Mouse (Mus musculus) granulocyte monocyte progenitor cell, adult 5-6 weeks (primary cell): ENCODE data around the gene Alox8. TPM values are rescaled to one million over a fixed set of nuclear protein-coding genes. Genes with fewer than 3 reads are reported as not detected.

Experiments
- ATAC-seq: replicated peaks from 2 replicates; pipeline ENCODE4 v1.8.0; 2016; ENCODE audit warnings: mild to moderate bottlenecking, moderate TSS enrichment, inconsistent platforms; ENCODE audit not compliant: poor library complexity, severe bottlenecking
- total RNA-seq, 2 experiments: library from RNA; stranded (forward) in 1 of 2; stranded (reverse) in 1 of 2; fragments of 200-712, 200-1000 nt in 1 of 2; fragments of >200 nt in 1 of 2; fragmentation: Nextera tagmentation in 1 of 2; gene quantifications; 2 replicates each; pipeline ENCODE4 v1.2.3; 2014 to 2017

Gene Alox8
- total RNA-seq, 2 experiments from 2014 or later, result not detected

DNA sequence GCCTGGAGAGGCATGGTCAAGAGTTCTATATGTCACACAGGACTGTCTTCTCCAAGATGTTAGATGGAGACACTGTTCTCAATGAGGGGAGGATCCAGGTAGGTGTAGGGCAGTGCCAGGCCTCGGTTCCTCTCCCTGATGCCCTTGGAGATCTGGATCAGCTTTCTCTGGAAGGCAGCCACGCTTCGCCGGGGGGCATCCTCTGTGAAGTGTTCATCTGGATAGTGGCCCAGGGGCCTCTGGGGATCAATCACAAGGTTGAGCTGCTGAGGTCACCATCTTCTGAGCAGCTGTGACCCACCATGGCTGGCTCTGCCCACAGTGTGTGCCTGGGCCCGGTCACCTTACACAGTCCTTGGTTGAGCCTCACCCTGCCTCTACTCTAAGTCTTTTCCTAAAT, 12.6 kb downstream of the Alox8 start:
- no peak for ATAC-seq

DNA sequence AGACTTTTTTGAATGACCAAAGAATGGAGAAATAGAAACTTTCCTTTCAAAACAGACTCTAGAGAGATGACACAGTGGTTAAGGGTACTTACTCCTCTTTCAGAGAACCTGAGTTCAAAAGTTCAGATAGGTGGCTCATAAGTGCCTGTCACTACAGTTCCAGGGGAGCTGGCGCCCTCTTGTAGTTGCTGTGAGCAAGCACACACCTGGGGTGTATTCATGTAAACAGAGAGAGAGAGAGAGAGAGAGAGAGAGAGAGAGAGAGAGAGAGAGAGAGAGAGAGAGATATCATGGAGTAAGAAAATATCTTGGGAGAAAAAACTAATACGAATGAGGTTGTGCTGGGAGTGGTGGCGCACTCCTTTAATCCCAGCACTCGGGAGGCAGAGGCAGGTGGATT, 17.5 kb downstream of the Alox8 start:
- no peak for ATAC-seq

GRCm38 (mm10) chr11:69179512-69179911, 18.1 kb downstream of the Alox8 start:
- ATAC-seq, result no peak

DNA sequence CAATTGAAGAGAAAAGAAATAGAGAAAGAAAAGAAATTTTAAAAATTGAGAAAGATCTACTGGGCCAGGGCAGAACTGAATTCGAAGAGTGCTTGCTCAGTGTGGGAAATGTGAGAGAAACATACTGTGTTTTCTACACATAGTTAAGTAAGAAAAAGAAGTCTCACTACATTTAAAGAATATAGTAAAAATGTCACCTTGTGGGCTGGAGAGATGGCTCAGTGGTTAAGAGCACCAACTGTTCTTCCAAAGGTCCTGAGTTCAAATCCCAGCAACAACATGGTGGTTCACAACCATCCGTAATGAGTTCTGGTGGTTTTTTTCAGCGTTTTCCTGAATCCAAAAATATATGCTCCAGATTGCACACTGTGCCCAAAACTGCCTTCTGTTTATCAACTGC, 19.1 kb downstream of the Alox8 start:
- ATAC-seq, result no peak

DNA sequence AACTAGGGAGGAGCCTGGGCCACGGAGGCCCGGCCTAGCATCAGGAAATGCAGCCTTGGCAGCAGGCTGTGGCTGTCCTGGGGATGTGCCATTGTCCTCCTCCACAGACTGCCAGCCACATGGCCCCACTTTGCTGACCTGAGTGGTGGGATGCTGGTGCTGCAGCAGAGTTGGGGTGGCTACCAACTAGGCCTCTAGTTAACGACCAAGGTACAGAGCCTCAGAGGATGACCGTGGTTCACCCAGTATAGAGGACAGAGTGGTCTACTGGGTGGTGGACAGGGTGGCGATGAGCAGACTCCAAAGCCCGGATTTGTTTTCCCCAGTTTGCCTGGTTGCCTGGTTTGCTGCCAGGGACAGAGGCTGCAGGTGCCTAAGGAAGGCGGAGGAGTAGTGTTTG, 22.9 kb downstream of the Alox8 start:
- ATAC-seq, result no peak

GRCm38 (mm10) chr11:69172606-69173005, 25.0 kb downstream of the Alox8 start:
- ATAC-seq, result no peak

GRCm38 (mm10) chr11:69171626-69172025, 26.0 kb downstream of the Alox8 start:
- ATAC-seq, result peak; percentile 62

- ATAC-seq, result no peak
Observed at GRCm38 (mm10) chr11:69169313-69169712, 28.3 kb downstream of the Alox8 start.

- no peak for ATAC-seq
Observed at GRCm38 (mm10) chr11:69156800-69157199, 40.8 kb downstream of the Alox8 start, which contains the start of gene Alox12b. Alox12b (plus strand) TSS chr11:69156989.

DNA sequence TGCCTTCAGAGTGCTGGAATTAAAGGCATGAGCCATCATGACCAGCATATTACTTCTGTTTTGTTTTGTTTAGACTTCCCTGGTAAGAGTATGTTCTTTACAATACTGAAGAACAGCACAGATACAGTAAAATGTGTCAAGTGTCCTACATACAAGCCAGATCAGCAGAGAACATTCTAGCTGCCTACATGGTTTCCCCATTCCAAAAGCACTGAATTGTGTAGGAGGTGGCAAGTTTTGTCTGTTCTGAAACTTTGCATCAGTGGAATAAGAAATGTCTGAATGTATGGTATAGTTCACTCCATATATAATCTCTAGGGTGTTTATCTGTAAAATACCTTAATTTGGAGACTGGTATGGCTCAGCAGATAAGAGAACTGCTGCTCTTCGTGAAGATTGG, 42.3 kb downstream of the Alox8 start:
- ATAC-seq, result no peak

DNA sequence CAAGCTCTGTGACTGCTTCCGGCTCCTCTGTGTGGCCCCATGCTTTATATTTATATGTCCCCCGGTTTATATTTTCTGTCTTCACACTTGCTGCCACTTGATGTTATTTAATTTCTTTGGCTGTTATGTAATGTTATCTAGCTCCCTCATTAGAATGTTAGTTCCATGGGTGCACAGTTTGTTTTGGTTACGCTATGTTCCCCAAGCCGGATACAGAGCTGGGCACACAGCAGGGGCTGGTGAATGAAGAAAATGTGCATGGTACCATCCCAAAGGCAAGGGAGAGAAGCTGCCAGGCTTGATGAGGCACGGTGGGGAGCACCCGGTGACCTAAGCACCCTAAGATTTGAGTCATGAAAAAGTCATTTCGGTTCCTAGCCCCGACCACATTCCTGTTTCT, 43.8 kb downstream of the Alox8 start:
- no peak for ATAC-seq

- ATAC-seq, result no peak
Observed at GRCm38 (mm10) chr11:69151004-69151403, 46.6 kb downstream of the Alox8 start.

- peak; percentile 40 for ATAC-seq
Observed at GRCm38 (mm10) chr11:69150444-69150843, 47.2 kb downstream of the Alox8 start.

GRCm38 (mm10) chr11:69149728-69150127, 47.9 kb downstream of the Alox8 start:
- ATAC-seq, result no peak

DNA sequence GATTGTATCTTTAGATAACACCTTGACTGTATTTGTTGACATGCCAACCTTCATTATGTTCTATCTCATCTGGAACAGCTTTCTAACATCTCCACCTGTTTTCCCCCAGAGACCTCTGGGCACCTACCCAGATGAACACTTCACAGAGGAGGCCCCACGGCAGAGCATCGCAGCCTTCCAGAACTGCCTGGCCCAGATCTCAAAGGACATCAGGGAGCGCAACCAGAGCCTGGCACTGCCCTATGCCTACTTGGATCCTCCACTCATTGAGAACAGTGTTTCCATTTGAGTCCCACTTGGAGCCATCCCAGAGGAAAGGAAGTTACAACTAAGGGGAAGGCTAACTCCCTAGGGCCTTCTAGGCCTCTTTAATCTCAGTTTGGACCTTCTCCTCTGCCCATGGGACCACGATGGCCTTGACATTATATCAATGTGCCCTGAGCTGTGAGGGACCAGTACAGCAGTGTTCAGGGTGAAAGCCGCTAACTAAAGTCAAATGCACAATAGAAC, 49.1 kb downstream of the Alox8 start:
- no peak for ATAC-seq

GRCm38 (mm10) chr11:69147546-69147945, 50.1 kb downstream of the Alox8 start:
- ATAC-seq, result no peak

DNA sequence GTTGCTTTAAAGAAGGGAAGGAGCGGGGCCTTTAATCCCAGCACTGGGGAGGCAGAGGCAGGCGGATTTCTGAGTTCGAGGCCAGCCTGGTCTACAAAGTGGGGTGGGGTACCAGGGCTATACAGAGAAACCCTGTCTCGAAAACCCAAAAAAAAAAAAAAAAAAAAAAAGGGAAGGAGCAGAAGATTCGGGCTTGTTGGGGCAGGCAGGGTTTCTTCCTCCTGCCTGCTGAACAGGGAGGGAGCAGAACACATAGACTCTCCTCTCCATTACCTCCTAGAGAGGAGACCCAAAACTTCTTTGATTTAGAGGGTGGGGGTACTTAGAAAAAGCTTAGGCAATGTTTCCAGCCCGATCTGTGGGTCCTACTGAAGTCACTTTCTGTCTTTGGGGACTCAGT, 62.3 kb downstream of the Alox8 start:
- no peak for ATAC-seq

DNA sequence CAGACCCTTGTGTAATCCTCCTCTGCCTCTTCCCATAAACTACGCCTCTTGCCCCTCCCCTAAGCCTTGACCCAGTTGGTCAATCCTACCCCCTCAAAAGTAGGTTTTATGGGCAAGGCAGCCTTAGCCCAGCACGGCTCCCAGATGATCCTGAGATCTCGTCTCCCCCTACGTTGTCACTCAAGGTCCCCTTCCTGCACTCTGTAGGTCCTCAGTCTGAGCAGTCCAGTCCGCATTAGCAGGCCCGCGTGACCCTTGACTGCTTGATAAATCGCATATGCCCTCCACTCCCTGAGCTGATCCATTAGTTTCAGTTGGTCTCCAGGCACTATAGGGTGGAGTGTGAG, 63.0 kb downstream of the Alox8 start:
- ATAC-seq, result no peak

Other genes starting within 250 kb of the Alox8 start
- gene Arhgef15, start 240.4 kb downstream of the Alox8 start, total RNA-seq (2014; fragmentation: Nextera tagmentation), result 0.30 TPM in 1 of 2 replicates, not detected in the other
- gene Arhgef15, start 240.4 kb downstream of the Alox8 start, total RNA-seq (2017), result 0.04 and 0.05 TPM in 2 replicates
- 3.5 and 5.6 TPM in 2 replicates for gene Slc25a35, start 229.7 kb downstream of the Alox8 start, total RNA-seq (2014; fragmentation: Nextera tagmentation)
- 0.47 and 1.1 TPM in 2 replicates for gene Slc25a35, start 229.7 kb downstream of the Alox8 start, total RNA-seq (2017)
- gene Rangrf, start 222.7 kb downstream of the Alox8 start, total RNA-seq (2014; fragmentation: Nextera tagmentation), result 87.2 and 120 TPM in 2 replicates
- gene Rangrf, start 222.7 kb downstream of the Alox8 start, total RNA-seq (2017), result 47.6 and 56.5 TPM in 2 replicates
- 47.3 and 48.4 TPM in 2 replicates for gene Pfas, start 189.4 kb downstream of the Alox8 start, total RNA-seq (2014; fragmentation: Nextera tagmentation)
- 45.5 and 56.2 TPM in 2 replicates for gene Pfas, start 189.4 kb downstream of the Alox8 start, total RNA-seq (2017)
- 50.3 and 66.2 TPM in 2 replicates for gene Ctc1, start 181.9 kb downstream of the Alox8 start, total RNA-seq (2014; fragmentation: Nextera tagmentation)
- gene Ctc1, start 181.9 kb downstream of the Alox8 start, total RNA-seq (2017), result 17.1 and 22.4 TPM in 2 replicates
- 80.2 and 105 TPM in 2 replicates for gene Aurkb, start 152.2 kb downstream of the Alox8 start, total RNA-seq (2014; fragmentation: Nextera tagmentation)
- gene Aurkb, start 152.2 kb downstream of the Alox8 start, total RNA-seq (2017), result 102 and 122 TPM in 2 replicates
- gene Borcs6, start 138.1 kb downstream of the Alox8 start, total RNA-seq (2014; fragmentation: Nextera tagmentation), result 2.0 and 11.4 TPM in 2 replicates
- gene Borcs6, start 138.1 kb downstream of the Alox8 start, total RNA-seq (2017), result 9.4 TPM in 2 replicates
- gene Tmem107, start 127.0 kb downstream of the Alox8 start, total RNA-seq (2014; fragmentation: Nextera tagmentation), result 15.1 and 48.9 TPM in 2 replicates
- gene Tmem107, start 127.0 kb downstream of the Alox8 start, total RNA-seq (2017), result 10.4 and 24.9 TPM in 2 replicates
- gene Vamp2, start 109.4 kb downstream of the Alox8 start, total RNA-seq (2014; fragmentation: Nextera tagmentation), result 59.2 and 63.1 TPM in 2 replicates
- gene Vamp2, start 109.4 kb downstream of the Alox8 start, total RNA-seq (2017), result 7.2 and 8.6 TPM in 2 replicates
- gene Per1, start 102.6 kb downstream of the Alox8 start, total RNA-seq (2014; fragmentation: Nextera tagmentation), result 10.3 and 11.7 TPM in 2 replicates
- 9.4 and 9.8 TPM in 2 replicates for gene Per1, start 102.6 kb downstream of the Alox8 start, total RNA-seq (2017)
- not detected in 2 replicates for gene Hes7, start 77.4 kb downstream of the Alox8 start, total RNA-seq (2014; fragmentation: Nextera tagmentation)
- gene Hes7, start 77.4 kb downstream of the Alox8 start, total RNA-seq (2017), result not detected in 2 replicates
- 0.17 TPM in 1 of 2 replicates, not detected in the other for gene 9130213A22Rik, start 75.3 kb downstream of the Alox8 start, total RNA-seq (2014; fragmentation: Nextera tagmentation)
- gene 9130213A22Rik, start 75.3 kb downstream of the Alox8 start, total RNA-seq (2017), result not detected in 2 replicates
- not detected in 2 replicates for gene Aloxe3, start 71.9 kb downstream of the Alox8 start, total RNA-seq (2014; fragmentation: Nextera tagmentation)
- not detected in 2 replicates for gene Aloxe3, start 71.9 kb downstream of the Alox8 start, total RNA-seq (2017)
- not detected in 2 replicates for gene Alox12b, start 40.9 kb downstream of the Alox8 start, total RNA-seq (2014; fragmentation: Nextera tagmentation)
- not detected in 2 replicates for gene Alox12b, start 40.9 kb downstream of the Alox8 start, total RNA-seq (2017)
- not detected in 2 replicates for gene Gucy2e, start 39.2 kb upstream of the Alox8 start, total RNA-seq (2014; fragmentation: Nextera tagmentation)
- gene Gucy2e, start 39.2 kb upstream of the Alox8 start, total RNA-seq (2017), result not detected in 2 replicates
- 30.7 and 36.3 TPM in 2 replicates for gene Cntrob, start 125.9 kb upstream of the Alox8 start, total RNA-seq (2014; fragmentation: Nextera tagmentation)
- 21.3 and 24.2 TPM in 2 replicates for gene Cntrob, start 125.9 kb upstream of the Alox8 start, total RNA-seq (2017)
- gene Trappc1, start 126.1 kb upstream of the Alox8 start, total RNA-seq (2014; fragmentation: Nextera tagmentation), result 89.2 and 132 TPM in 2 replicates
- 92.6 and 103 TPM in 2 replicates for gene Trappc1, start 126.1 kb upstream of the Alox8 start, total RNA-seq (2017)
- not detected in 2 replicates for gene Kcnab3, start 128.4 kb upstream of the Alox8 start, total RNA-seq (2014; fragmentation: Nextera tagmentation)
- gene Kcnab3, start 128.4 kb upstream of the Alox8 start, total RNA-seq (2017), result 0.09 TPM in 1 of 2 replicates, not detected in the other
- gene Rnf227, start 142.6 kb upstream of the Alox8 start, total RNA-seq (2014; fragmentation: Nextera tagmentation), result 5.4 and 6.7 TPM in 2 replicates
- 4.5 and 7.6 TPM in 2 replicates for gene Rnf227, start 142.6 kb upstream of the Alox8 start, total RNA-seq (2017)
- gene Chd3, start 171.6 kb upstream of the Alox8 start, total RNA-seq (2014; fragmentation: Nextera tagmentation), result 37.0 and 59.8 TPM in 2 replicates
- 26.9 and 37.7 TPM in 2 replicates for gene Chd3, start 171.6 kb upstream of the Alox8 start, total RNA-seq (2017)
- 164 and 170 TPM in 2 replicates for gene Naa38, start 197.6 kb upstream of the Alox8 start, total RNA-seq (2014; fragmentation: Nextera tagmentation)
- gene Naa38, start 197.6 kb upstream of the Alox8 start, total RNA-seq (2017), result 112 and 181 TPM in 2 replicates
- 22.8 and 25.2 TPM in 2 replicates for gene Cyb5d1, start 197.8 kb upstream of the Alox8 start, total RNA-seq (2014; fragmentation: Nextera tagmentation)
- gene Cyb5d1, start 197.8 kb upstream of the Alox8 start, total RNA-seq (2017), result 32.7 and 38.2 TPM in 2 replicates
- gene Tmem88, start 200.4 kb upstream of the Alox8 start, total RNA-seq (2014; fragmentation: Nextera tagmentation), result not detected in 2 replicates
- 0.56 TPM in 1 of 2 replicates, not detected in the other for gene Tmem88, start 200.4 kb upstream of the Alox8 start, total RNA-seq (2017)
- gene Kdm6b, start 215.8 kb upstream of the Alox8 start, total RNA-seq (2014; fragmentation: Nextera tagmentation), result 12.1 and 14.4 TPM in 2 replicates
- gene Kdm6b, start 215.8 kb upstream of the Alox8 start, total RNA-seq (2017), result 0.99 and 2.8 TPM in 2 replicates